ENCODE assay signal across 8 mouse cellular contexts in genomic region chr10:115478441-115479141, GRCm38 (mm10).
DNase-seq lines count a peak whose midpoint lies in the region; ATAC-seq lines count a peak whose summit lies in the region.

No protein-coding gene starts in this region.

- H3K27me3 ChIP-seq in embryonic facial prominence, embryonic 11.5 days (ENCODE audit: control insufficient read depth, insufficient read depth, low read length) = no peaks in the 10 kb centered on the region
- no peaks in the 10 kb centered on the region for H3K27me3 ChIP-seq in hindbrain, embryonic 15.5 days
- H3K27me3 ChIP-seq in midbrain, embryonic 14.5 days (ENCODE audit: control insufficient read depth, insufficient read depth, low read length) = no peaks in the 10 kb centered on the region

- no peak overlapping the region for H3K9ac ChIP-seq in embryonic facial prominence, embryonic 11.5 days (replicated peaks; ENCODE audit: low read length)
- 0 out of 2 replicates have a peak overlapping the region, but pooled peaks have one; percentile 26 for H3K9ac ChIP-seq in hindbrain, embryonic 15.5 days
- peak overlapping the region; percentile 16; the same call in 1 of the 2 replicates for H3K9ac ChIP-seq in midbrain, embryonic 14.5 days (replicated peaks; ENCODE audit: low read length)

- H3K27ac ChIP-seq in embryonic facial prominence, embryonic 11.5 days (replicated peaks; ENCODE audit: low read depth, low read length) = no peak overlapping the region
- H3K27ac ChIP-seq in hindbrain, embryonic 15.5 days (replicated peaks) = peak overlapping the region; percentile 42
- no peak overlapping the region; the same call in 1 of the 2 replicates for H3K27ac ChIP-seq in midbrain, embryonic 14.5 days (replicated peaks; ENCODE audit: low read depth, low read length)

- 0 out of 2 replicates have a peak overlapping the region, but pooled peaks have one; percentile 5 for H3K4me2 ChIP-seq in embryonic facial prominence, embryonic 11.5 days (ENCODE audit: low read depth, low read length)
- H3K4me2 ChIP-seq in hindbrain, embryonic 15.5 days = peak overlapping the region; percentile 53
- peak overlapping the region; percentile 49 for H3K4me2 ChIP-seq in midbrain, embryonic 14.5 days (ENCODE audit: low read length)

- 11% methylated on average over 20 of the region's 20 CpGs for WGBS in embryonic facial prominence, embryonic 11.5 days
- 10% methylated on average over 20 of the region's 20 CpGs for WGBS in hindbrain, embryonic 15.5 days
- WGBS in midbrain, embryonic 14.5 days = 8% methylated on average over 20 of the region's 20 CpGs

- no peak overlapping the region for H3K4me3 ChIP-seq in embryonic facial prominence, embryonic 11.5 days (ENCODE audit: low read depth, low read length)
- peak overlapping the region; percentile 26 for H3K4me3 ChIP-seq in hindbrain, embryonic 15.5 days
- peak overlapping the region; percentile 19 for H3K4me3 ChIP-seq in midbrain, embryonic 14.5 days (replicated peaks; ENCODE audit: low read depth, low read length)

- DNase-seq in kidney, postnatal 10 days = peak; percentile 15
- no peak for DNase-seq in kidney, adult 11 months
- DNase-seq in embryonic facial prominence, embryonic 11.5 days (ENCODE audit: low spot score) = no peak
- DNase-seq in midbrain, embryonic 14.5 days = peak; percentile 69
- DNase-seq in gastrocnemius, postnatal 4 days (ENCODE audit: low spot score in 2 of 2) = no peak
- DNase-seq in thymus, postnatal 4 days = no peak
- no peak for DNase-seq in urinary bladder, postnatal 10 days (ENCODE audit: low spot score)

- no peaks in the 10 kb centered on the region for H3K9me3 ChIP-seq in embryonic facial prominence, embryonic 11.5 days (replicated peaks; ENCODE audit: control insufficient read depth, low read length)
- H3K9me3 ChIP-seq in hindbrain, embryonic 15.5 days = no peaks in the 10 kb centered on the region
- H3K9me3 ChIP-seq in midbrain, embryonic 14.5 days (ENCODE audit: control insufficient read depth, low read length) = no peaks in the 10 kb centered on the region

- no peaks in the 10 kb centered on the region for H3K36me3 ChIP-seq in embryonic facial prominence, embryonic 11.5 days (replicated peaks; ENCODE audit: control insufficient read depth, insufficient read depth, low read depth, low read length)
- no peaks in the 10 kb centered on the region for H3K36me3 ChIP-seq in hindbrain, embryonic 15.5 days
- H3K36me3 ChIP-seq in midbrain, embryonic 14.5 days (ENCODE audit: control insufficient read depth, insufficient read depth, low read length) = no peaks in the 10 kb centered on the region

- no peaks in the 10 kb centered on the region for H3K4me1 ChIP-seq in embryonic facial prominence, embryonic 11.5 days (ENCODE audit: control insufficient read depth, insufficient read depth, low read length)
- peaks cover 12% of the 10 kb centered on the region for H3K4me1 ChIP-seq in hindbrain, embryonic 15.5 days (replicated peaks)
- H3K4me1 ChIP-seq in midbrain, embryonic 14.5 days (ENCODE audit: control insufficient read depth, insufficient read depth, low read length) = peaks cover 12% of the 10 kb centered on the region

- peak; percentile 50; the same call in 1 of the 2 replicates for ATAC-seq in embryonic facial prominence, embryonic 11.5 days (replicated peaks; ENCODE audit: insufficient number of reproducible peaks, low FRiP score, low TSS enrichment, low read depth)
- ATAC-seq in hindbrain, embryonic 15.5 days (ENCODE audit: low FRiP score, low read depth) = peak; percentile 80
- peak; percentile 66; the same call in 1 of the 2 replicates for ATAC-seq in midbrain, embryonic 14.5 days (ENCODE audit: low FRiP score, low TSS enrichment)

Comparison
In these comparisons a context has a peak if more than half of its experiments do, and no peak if none do; other contexts are left out.
1. DNase-seq: peak in kidney, postnatal 10 days (single experiment) and midbrain, embryonic 14.5 days (single experiment); none in kidney, adult 11 months (single experiment), embryonic facial prominence, embryonic 11.5 days (single experiment), gastrocnemius, postnatal 4 days (0 of 2), thymus, postnatal 4 days (single experiment) and urinary bladder, postnatal 10 days (single experiment).
2. Peak in every context shown above with its lines, with median percentiles within 50 percentile points of each other: ATAC-seq and H3K4me2 ChIP-seq.